Mouse (Mus musculus): ENCODE measurements around the gene Zc3h7a. TPM values are rescaled to one million over a fixed set of nuclear protein-coding genes. Genes with fewer than 3 reads are reported as not detected.
A peak's percentile ranks its signal among the peaks of the same experiment; 100 is the strongest.
"Not testable (repeated sequence)": the region's sequence is repeated elsewhere in the genome, so short reads cannot be mapped to it uniquely, and the experiment has no call there.

The Zc3h7a gene
- polyA plus RNA-seq, 1 experiment: 0.54 TPM

GRCm38 (mm10) chr16:11164695-11165255 lies 11.4 kb downstream of the Zc3h7a start:
- H3K36me3 ChIP-seq (ENCODE audit: control insufficient read depth): peaks cover 38% of the 10 kb centered on the region
- no peak for TF ChIP-seq TAL1 (IDR thresholded peaks at IDR 0.05; ENCODE audit: low read length)
- TF ChIP-seq GATA1 (IDR thresholded peaks at IDR 0.05; ENCODE audit: low read length): no peak
- H3K4me1 ChIP-seq (ENCODE audit: control insufficient read depth): peaks cover 7% of the 10 kb centered on the region
- no peaks in the 10 kb centered on the region for H3K27me3 ChIP-seq (ENCODE audit: control insufficient read depth)
- H3K9me3 ChIP-seq (ENCODE audit: control insufficient read depth, low read length): no peaks in the 10 kb centered on the region
- no peak overlapping the region for H3K4me3 ChIP-seq (replicated peaks)

GRCm38 (mm10) chr16:11157721-11158120 lies 18.5 kb downstream of the Zc3h7a start:
- not testable (repeated sequence) for H3K4me3 ChIP-seq (replicated peaks); H3K27me3 ChIP-seq (ENCODE audit: control insufficient read depth); H3K9me3 ChIP-seq (ENCODE audit: control insufficient read depth, low read length); H3K4me1 ChIP-seq (ENCODE audit: control insufficient read depth)
- H3K36me3 ChIP-seq (ENCODE audit: control insufficient read depth): peaks cover 82% of the 10 kb centered on the region

GRCm38 (mm10) chr16:11154500-11154899 lies 21.7 kb downstream of the Zc3h7a start:
- Histone ChIP-seq H3K27me3 (ENCODE audit: control insufficient read depth) (no peaks in the 10 kb centered on the region), H3K4me3 (replicated peaks) (no peak overlapping the region), H3K9me3 (ENCODE audit: control insufficient read depth, low read length) (peaks cover 4% of the 10 kb centered on the region), H3K36me3 (ENCODE audit: control insufficient read depth) (peaks cover 84% of the 10 kb centered on the region), H3K4me1 (ENCODE audit: control insufficient read depth) (no peaks in the 10 kb centered on the region)
- no peak for TF ChIP-seq TAL1 (IDR thresholded peaks at IDR 0.05; ENCODE audit: low read length)
- TF ChIP-seq GATA1 (IDR thresholded peaks at IDR 0.05; ENCODE audit: low read length): no peak

GRCm38 (mm10) chr16:11143706-11144483 lies 32.3 kb downstream of the Zc3h7a start:
- not testable (repeated sequence) for H3K4me1 ChIP-seq (ENCODE audit: control insufficient read depth); H3K27me3 ChIP-seq (ENCODE audit: control insufficient read depth); H3K4me3 ChIP-seq (replicated peaks); H3K9me3 ChIP-seq (ENCODE audit: control insufficient read depth, low read length)
- H3K36me3 ChIP-seq (ENCODE audit: control insufficient read depth): peaks cover 87% of the 10 kb centered on the region

- Histone ChIP-seq H3K9me3 (ENCODE audit: control insufficient read depth, low read length) (no peaks in the 10 kb centered on the region), H3K4me1 (ENCODE audit: control insufficient read depth) (peaks cover 45% of the 10 kb centered on the region), H3K36me3 (ENCODE audit: control insufficient read depth) (peaks cover 53% of the 10 kb centered on the region), H3K4me3 (replicated peaks) (peak within 1 kb of the TSS; percentile 95), H3K27me3 (ENCODE audit: control insufficient read depth) (no peaks in the 10 kb centered on the region)
- TF ChIP-seq GATA1 (IDR thresholded peaks at IDR 0.05; ENCODE audit: low read length) (peak; percentile 59), TAL1 (IDR thresholded peaks at IDR 0.05; ENCODE audit: low read length) (peak; percentile 36; the same call in 1 of the 3 replicates)
Measured at GRCm38 (mm10) chr16:11134348-11135344, 41.5 kb downstream of the Zc3h7a start, which contains the start of gene Txndc11. Gene Txndc11 (minus strand): TSS chr16:11134650.

GRCm38 (mm10) chr16:11133476-11134347 lies 42.5 kb downstream of the Zc3h7a start:
- peak overlapping the region; percentile 95 for H3K4me3 ChIP-seq (replicated peaks)
- no peaks in the 10 kb centered on the region for H3K27me3 ChIP-seq (ENCODE audit: control insufficient read depth)
- H3K36me3 ChIP-seq (ENCODE audit: control insufficient read depth): peaks cover 45% of the 10 kb centered on the region
- no peaks in the 10 kb centered on the region for H3K9me3 ChIP-seq (ENCODE audit: control insufficient read depth, low read length)
- TF ChIP-seq GATA1 (IDR thresholded peaks at IDR 0.05; ENCODE audit: low read length) (no peak), TAL1 (IDR thresholded peaks at IDR 0.05; ENCODE audit: low read length) (no peak)
- peaks cover 45% of the 10 kb centered on the region for H3K4me1 ChIP-seq (ENCODE audit: control insufficient read depth)

- H3K9me3 ChIP-seq (ENCODE audit: control insufficient read depth, low read length): no peaks in the 10 kb centered on the region
- peaks cover 47% of the 10 kb centered on the region for H3K36me3 ChIP-seq (ENCODE audit: control insufficient read depth)
- no peak for TF ChIP-seq GATA1 (IDR thresholded peaks at IDR 0.05; ENCODE audit: low read length)
- H3K4me1 ChIP-seq (ENCODE audit: control insufficient read depth): peaks cover 45% of the 10 kb centered on the region
- peak overlapping the region; percentile 95 for H3K4me3 ChIP-seq (replicated peaks)
- no peaks in the 10 kb centered on the region for H3K27me3 ChIP-seq (ENCODE audit: control insufficient read depth)
Measured at GRCm38 (mm10) chr16:11132839-11133238, 43.4 kb downstream of the Zc3h7a start.

GRCm38 (mm10) chr16:11128301-11128700 lies 47.9 kb downstream of the Zc3h7a start:
- peaks cover 16% of the 10 kb centered on the region for H3K4me1 ChIP-seq (ENCODE audit: control insufficient read depth)
- no peak for TF ChIP-seq TAL1 (IDR thresholded peaks at IDR 0.05; ENCODE audit: low read length)
- TF ChIP-seq GATA1 (IDR thresholded peaks at IDR 0.05; ENCODE audit: low read length): no peak
- no peaks in the 10 kb centered on the region for H3K27me3 ChIP-seq (ENCODE audit: control insufficient read depth)
- peaks cover 63% of the 10 kb centered on the region for H3K36me3 ChIP-seq (ENCODE audit: control insufficient read depth)
- no peaks in the 10 kb centered on the region for H3K9me3 ChIP-seq (ENCODE audit: control insufficient read depth, low read length)
- H3K4me3 ChIP-seq (replicated peaks): no peak overlapping the region
